ENCODE assay signal across 31 mouse cellular contexts in genomic region chr10:99027462-99027861, GRCm38 (mm10).
DNase-seq lines count a peak whose midpoint lies in the region; ATAC-seq and TF ChIP-seq lines count a peak whose summit lies in the region.
"Had no signal": no experiment of that assay in that cellular context is flagged by ENCODE, and none has a peak within 500 bp of the region (broad histone marks: within the 10 kb centered on the region; RNA-seq: fewer than 3 reads in every experiment).

No protein-coding gene starts in this region.

- no peak overlapping the region for H3K4me2 ChIP-seq in lung, embryonic 14.5 days
- H3K4me2 ChIP-seq in lung, postnatal 0 days (replicated peaks; ENCODE audit: low read depth, low read length), result no peak overlapping the region
- H3K4me2 ChIP-seq in liver, embryonic 12.5 days, result no peak overlapping the region; the same call in 1 of the 2 replicates
- no peak overlapping the region for H3K4me2 ChIP-seq in liver, postnatal 0 days (ENCODE audit: low read depth, low read length)
- H3K4me2 ChIP-seq: forebrain, embryonic 12.5 days; limb, embryonic 15.5 days; neural tube, embryonic 15.5 days had no signal

- H3K9ac ChIP-seq in lung, embryonic 14.5 days, result no peak overlapping the region
- no peak overlapping the region for H3K9ac ChIP-seq in lung, postnatal 0 days (replicated peaks; ENCODE audit: low read depth)
- H3K9ac ChIP-seq in liver, embryonic 12.5 days, result no peak overlapping the region
- H3K9ac ChIP-seq in liver, postnatal 0 days (replicated peaks), result no peak overlapping the region
- H3K9ac ChIP-seq: forebrain, embryonic 12.5 days; forebrain, postnatal 0 days; limb, embryonic 15.5 days; neural tube, embryonic 15.5 days had no signal

- peak; percentile 35 for DNase-seq in lung, embryonic 14.5 days
- no peak for DNase-seq in lung, postnatal 0 days (ENCODE audit: low spot score)
- DNase-seq in liver, postnatal 0 days, result no peak
- DNase-seq in cerebellum, adult 9-11 months, result no peak
- DNase-seq in Muller cell, postnatal 12 days (ENCODE audit: inconsistent ontology term), result no peak
- DNase-seq in MN1 (ENCODE audit: low spot score), result no peak
- DNase-seq: adrenal gland, adult 2 months; adrenal gland, postnatal 36 days; cerebellum, adult 11 months; cerebellum, adult 9-10 months; forebrain, postnatal 0 days; heart, postnatal 14 days; kidney, adult 2 months; kidney, postnatal 36 days; layer of hippocampus, postnatal 36 days; left cerebral cortex, postnatal 4 days; lung, postnatal 4 days; midbrain, embryonic 14.5 days; retina, postnatal 1 day; spleen, adult 18-20 months; thymus, adult 18-20 months; thymus, postnatal 25 days had no signal

- H3K36me3 ChIP-seq in lung, embryonic 14.5 days (ENCODE audit: insufficient read depth), result peaks cover 37% of the 10 kb centered on the region
- H3K36me3 ChIP-seq in lung, postnatal 0 days (ENCODE audit: insufficient read depth, low read length), result peaks cover 4% of the 10 kb centered on the region; the same call in 1 of the 2 replicates
- H3K36me3 ChIP-seq in liver, embryonic 12.5 days, result peaks cover 30% of the 10 kb centered on the region
- peaks cover 5% of the 10 kb centered on the region; the same call in 1 of the 2 replicates for H3K36me3 ChIP-seq in liver, postnatal 0 days (replicated peaks; ENCODE audit: insufficient read depth, low read length)
- H3K36me3 ChIP-seq: forebrain, embryonic 12.5 days had no signal

- no peak overlapping the region for H3K27ac ChIP-seq in lung, embryonic 14.5 days (ENCODE audit: low read depth)
- no peak overlapping the region for H3K27ac ChIP-seq in lung, postnatal 0 days (ENCODE audit: low read length)
- H3K27ac ChIP-seq in liver, embryonic 12.5 days, result no peak overlapping the region; the same call in 1 of the 2 replicates
- H3K27ac ChIP-seq in liver, postnatal 0 days (ENCODE audit: low read depth), result no peak overlapping the region
- H3K27ac ChIP-seq: forebrain, embryonic 12.5 days; layer of hippocampus, adult 2 months; limb, embryonic 15.5 days; neural tube, embryonic 15.5 days; stomach, postnatal 0 days had no signal

- WGBS in lung, embryonic 14.5 days, result 53% methylated on average over 5 of the region's 5 CpGs
- WGBS in lung, postnatal 0 days, result 67% methylated on average over 5 of the region's 5 CpGs
- 35% methylated on average over 5 of the region's 5 CpGs for WGBS in liver, embryonic 12.5 days (ENCODE audit: insufficient replicate concordance)
- 60% methylated on average over 5 of the region's 5 CpGs for WGBS in liver, postnatal 0 days (ENCODE audit: insufficient replicate concordance)

- TF ChIP-seq CTCF in lung, embryonic 14.5 days (IDR thresholded peaks at IDR 0.05; ENCODE audit: low read depth), result no peak
- no peak for TF ChIP-seq CTCF in lung, postnatal 0 days (IDR thresholded peaks at IDR 0.05)
- no peak for TF ChIP-seq CTCF in liver, postnatal 0 days (IDR thresholded peaks at IDR 0.05; ENCODE audit: low read depth)

- H3K27me3 ChIP-seq in lung, embryonic 14.5 days (ENCODE audit: insufficient read depth, low read length), result no peaks in the 10 kb centered on the region
- no peaks in the 10 kb centered on the region for H3K27me3 ChIP-seq in lung, postnatal 0 days (replicated peaks; ENCODE audit: insufficient read depth, low read length)
- H3K27me3 ChIP-seq in liver, embryonic 12.5 days (replicated peaks), result no peaks in the 10 kb centered on the region
- no peaks in the 10 kb centered on the region for H3K27me3 ChIP-seq in liver, postnatal 0 days (ENCODE audit: insufficient read depth, low read length)
- H3K27me3 ChIP-seq: forebrain, embryonic 12.5 days; limb, embryonic 15.5 days; neural tube, embryonic 15.5 days had no signal

- H3K4me3 ChIP-seq in lung, embryonic 14.5 days (ENCODE audit: low read depth, low read length), result no peak overlapping the region
- H3K4me3 ChIP-seq in lung, postnatal 0 days (ENCODE audit: low read depth, low read length), result no peak overlapping the region
- H3K4me3 ChIP-seq in liver, embryonic 12.5 days, result no peak overlapping the region
- no peak overlapping the region for H3K4me3 ChIP-seq in liver, postnatal 0 days (ENCODE audit: low read depth, low read length)
- H3K4me3 ChIP-seq: erythroblast, embryonic 14.5 days; forebrain, embryonic 12.5 days; layer of hippocampus, adult 2 months; limb, embryonic 15.5 days; neural tube, embryonic 15.5 days had no signal

- H3K4me1 ChIP-seq in lung, embryonic 14.5 days (ENCODE audit: insufficient read depth), result no peaks in the 10 kb centered on the region
- H3K4me1 ChIP-seq in lung, postnatal 0 days (ENCODE audit: insufficient read depth, low read depth, low read length), result no peaks in the 10 kb centered on the region
- peaks cover 12% of the 10 kb centered on the region for H3K4me1 ChIP-seq in liver, embryonic 12.5 days
- 0 out of 2 replicates have a peak, but pooled peaks cover 3% of the 10 kb centered on the region for H3K4me1 ChIP-seq in liver, postnatal 0 days (ENCODE audit: insufficient read depth)
- H3K4me1 ChIP-seq: forebrain, embryonic 12.5 days; limb, embryonic 15.5 days; neural tube, embryonic 15.5 days had no signal

- no peaks in the 10 kb centered on the region for H3K9me3 ChIP-seq in lung, embryonic 14.5 days (ENCODE audit: low read depth, low read length)
- no peaks in the 10 kb centered on the region for H3K9me3 ChIP-seq in lung, postnatal 0 days (ENCODE audit: low read length)
- H3K9me3 ChIP-seq in liver, embryonic 12.5 days (replicated peaks), result no peaks in the 10 kb centered on the region
- no peaks in the 10 kb centered on the region for H3K9me3 ChIP-seq in liver, postnatal 0 days (ENCODE audit: low read length)
- H3K9me3 ChIP-seq: forebrain, embryonic 12.5 days; G1E; limb, embryonic 15.5 days; neural tube, embryonic 15.5 days had no signal

- TF ChIP-seq EP300 in lung, postnatal 0 days (IDR thresholded peaks at IDR 0.05), result no peak
- 0 out of 2 replicates have a peak, but pooled peaks have one; percentile 15 for TF ChIP-seq EP300 in liver, postnatal 0 days (IDR thresholded peaks at IDR 0.05; ENCODE audit: low read depth)

- ATAC-seq in lung, embryonic 14.5 days (ENCODE audit: insufficient read depth), result no peak
- no peak for ATAC-seq in lung, postnatal 0 days
- ATAC-seq in liver, embryonic 12.5 days, result peak; percentile 91
- ATAC-seq in liver, postnatal 0 days, result no peak
- ATAC-seq: forebrain, postnatal 0 days; hindbrain, embryonic 16.5 days had no signal
